Comparison of ENCODE assay signal across 9 mouse cellular contexts in the genomic region with DNA sequence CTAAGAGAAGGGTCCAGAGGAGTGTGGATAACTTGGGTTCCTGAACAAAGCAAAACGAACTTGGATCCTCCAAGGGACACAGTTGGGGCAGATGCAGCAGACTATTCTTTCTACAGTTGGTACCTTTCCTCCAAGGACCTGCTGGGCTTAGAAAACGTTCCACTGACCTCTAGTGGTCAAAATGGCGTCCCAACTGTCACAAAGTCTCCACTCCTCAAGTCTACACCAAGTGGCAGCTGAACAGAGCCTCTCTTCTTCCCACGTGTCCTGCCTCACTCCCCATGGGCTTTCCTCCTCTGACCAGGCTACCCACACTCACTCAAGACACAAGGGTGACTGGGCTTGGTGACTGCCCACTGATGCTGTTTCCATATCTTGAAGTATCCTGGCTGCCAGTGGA.
DNase-seq lines count a peak whose midpoint lies in the region; ATAC-seq and TF ChIP-seq lines count a peak whose summit lies in the region.
"Had no signal": no experiment of that assay in that cellular context is flagged by ENCODE, and none has a peak within 500 bp of the region (broad histone marks: within the 10 kb centered on the region; RNA-seq: fewer than 3 reads in every experiment).

No protein-coding gene starts in this region.

- intact Hi-C loops in heart, postnatal 25 days (cut with DNase I) = loop anchor here (2.0 kb wide), 1 partner anchor 27 kb away; no protein-coding TSS in a partner anchor

- DNase-seq in heart, postnatal 0 days (ENCODE audit: low spot score) = peak; percentile 68
- no peak for DNase-seq in heart, postnatal 25 days (ENCODE audit: low spot score)
- DNase-seq in T-cell, adult 2 months (ENCODE audit: low spot score) = peak; percentile 22
- DNase-seq in hindbrain, postnatal 0 days (ENCODE audit: low spot score) = peak; percentile 69
- peak; percentile 64 for DNase-seq in lung, postnatal 10 days
- DNase-seq in thymus, postnatal 14 days = peak; percentile 50
- no peak for DNase-seq in frontal cortex, postnatal 25 days (ENCODE audit: low spot score in 2 of 2)

- no peak overlapping the region for H3ac ChIP-seq in C2C12 (ENCODE audit: control insufficient read depth, insufficient read length, low read depth)

- H3K27ac ChIP-seq in heart, postnatal 0 days (ENCODE audit: low read depth) = no peak overlapping the region
- H3K27ac ChIP-seq in hindbrain, postnatal 0 days = no peak overlapping the region
- H3K27ac ChIP-seq: embryonic facial prominence, embryonic 13.5 days had no signal

- TF ChIP-seq CTCF in heart, postnatal 0 days (IDR thresholded peaks at IDR 0.05; ENCODE audit: low read depth) = peak; percentile 62
- TF ChIP-seq CTCF in C2C12 (IDR thresholded peaks at IDR 0.05; ENCODE audit: control insufficient read depth, insufficient read depth, insufficient read length) = peak; percentile 38
- TF ChIP-seq CTCF in hindbrain, postnatal 0 days (IDR thresholded peaks at IDR 0.05; ENCODE audit: low read depth) = peak; percentile 70

- H3K4me2 ChIP-seq in heart, postnatal 0 days (ENCODE audit: low read depth, low read length) = no peak overlapping the region
- no peak overlapping the region for H3K4me2 ChIP-seq in hindbrain, postnatal 0 days (ENCODE audit: low read depth, low read length)
- H3K4me2 ChIP-seq: embryonic facial prominence, embryonic 13.5 days had no signal

- no peak overlapping the region for H3K9ac ChIP-seq in heart, postnatal 0 days (replicated peaks; ENCODE audit: low read depth, low read length)
- H3K9ac ChIP-seq in hindbrain, postnatal 0 days (replicated peaks; ENCODE audit: low read length) = no peak overlapping the region
- H3K9ac ChIP-seq: embryonic facial prominence, embryonic 13.5 days had no signal

- WGBS in heart, postnatal 0 days = 12% methylated on average over 4 of the region's 4 CpGs
- 14% methylated on average over 4 of the region's 4 CpGs for WGBS in hindbrain, postnatal 0 days

- peaks cover 16% of the 10 kb centered on the region for H3K4me1 ChIP-seq in heart, postnatal 0 days (ENCODE audit: control insufficient read depth, insufficient read depth)
- peaks cover 8% of the 10 kb centered on the region; the same call in 1 of the 2 replicates for H3K4me1 ChIP-seq in hindbrain, postnatal 0 days (ENCODE audit: insufficient read depth, low read length)

- no peaks in the 10 kb centered on the region for H3K79me3 ChIP-seq in C2C12 (ENCODE audit: low read depth)

- no peaks in the 10 kb centered on the region for H3K79me2 ChIP-seq in C2C12 (ENCODE audit: control insufficient read depth, insufficient read depth)

- no peaks in the 10 kb centered on the region for H3K36me3 ChIP-seq in heart, postnatal 0 days (replicated peaks; ENCODE audit: control insufficient read depth, insufficient read depth, low read length)
- H3K36me3 ChIP-seq in C2C12 (ENCODE audit: control insufficient read depth, insufficient read depth) = no peaks in the 10 kb centered on the region
- no peaks in the 10 kb centered on the region for H3K36me3 ChIP-seq in hindbrain, postnatal 0 days (ENCODE audit: insufficient read depth, low read length)
- H3K36me3 ChIP-seq: embryonic facial prominence, embryonic 13.5 days had no signal

- TF ChIP-seq EP300 in heart, postnatal 0 days (IDR thresholded peaks at IDR 0.05; ENCODE audit: low read depth) = no peak

- H3K9me3 ChIP-seq in heart, postnatal 0 days (replicated peaks; ENCODE audit: control insufficient read depth, low read length) = no peaks in the 10 kb centered on the region
- no peaks in the 10 kb centered on the region for H3K9me3 ChIP-seq in hindbrain, postnatal 0 days (ENCODE audit: low read length)
- H3K9me3 ChIP-seq: embryonic facial prominence, embryonic 13.5 days had no signal

- peak; percentile 39; the same call in 1 of the 2 replicates for ATAC-seq in heart, postnatal 0 days (ENCODE audit: insufficient read depth, low read depth)
- no peak for ATAC-seq in hindbrain, postnatal 0 days

- H3K27me3 ChIP-seq in heart, postnatal 0 days (ENCODE audit: control insufficient read depth, insufficient read depth, low read length) = no peaks in the 10 kb centered on the region
- H3K27me3 ChIP-seq in C2C12 (ENCODE audit: control insufficient read depth, insufficient read depth, insufficient read length) = no peaks in the 10 kb centered on the region
- no peaks in the 10 kb centered on the region for H3K27me3 ChIP-seq in hindbrain, postnatal 0 days (ENCODE audit: insufficient read depth, low read length)
- H3K27me3 ChIP-seq: embryonic facial prominence, embryonic 13.5 days had no signal

- no peak overlapping the region for H3K4me3 ChIP-seq in heart, postnatal 0 days (ENCODE audit: low read depth, low read length)
- no peak overlapping the region for H3K4me3 ChIP-seq in C2C12 (ENCODE audit: insufficient read depth, poor library complexity, severe bottlenecking)
- no peak overlapping the region for H3K4me3 ChIP-seq in hindbrain, postnatal 0 days (ENCODE audit: low read length)
- H3K4me3 ChIP-seq: embryonic facial prominence, embryonic 13.5 days had no signal

TF ChIP-seq in C2C12, 6 proteins besides CTCF, POLR2A, EP300 and RAD21:
- TF ChIP-seq MYOG (IDR thresholded peaks at IDR 0.05; ENCODE audit: control insufficient read depth, extremely low read depth, insufficient read length) (no peak), USF1 (IDR thresholded peaks at IDR 0.05; ENCODE audit: low read depth) (no peak), CEBPB (IDR thresholded peaks at IDR 0.05; ENCODE audit: low read depth) (no peak), FOSL1 (IDR thresholded peaks at IDR 0.05; ENCODE audit: insufficient read depth, low read length, poor library complexity, severe bottlenecking) (no peak), MYOD1 (IDR thresholded peaks at IDR 0.05; ENCODE audit: control insufficient read depth, insufficient read length, low read depth) (no peak), MAX (IDR thresholded peaks at IDR 0.05) (no peak)
TF ChIP-seq in C2C12: peak in this region for 0.

Comparison
In these comparisons a context has a peak if more than half of its experiments do, and no peak if none do; other contexts are left out.
1. DNase-seq: peak in heart, postnatal 0 days (single experiment), T-cell, adult 2 months (single experiment), hindbrain, postnatal 0 days (single experiment), lung, postnatal 10 days (single experiment) and thymus, postnatal 14 days (single experiment); none in heart, postnatal 25 days (single experiment) and frontal cortex, postnatal 25 days (0 of 2).
2. Peak in every context shown above with its lines, with median percentiles within 50 percentile points of each other: CTCF ChIP-seq.